Mouse (Mus musculus) forebrain, postnatal 0 days (tissue): ENCODE data around the gene Alg5. TPM values are rescaled to one million over a fixed set of nuclear protein-coding genes. Genes with fewer than 3 reads are reported as not detected.

ENCODE experiments used
- ATAC-seq: fragments of 200-750 bp; cut with Nextera tagmentation; 2 replicates; pipeline ENCODE4 v1.8.0; 2017; ENCODE audit warnings: mild to moderate bottlenecking, moderate library complexity
- DNase-seq: peaks from one replicate; pipeline ENCODE4 v3.0.0-alpha.2; 2015
- H3K27ac ChIP-seq: fragments of 300-500 bp; sonication (generic); 2 replicates; pipeline ENCODE4 v1.5.1; 2014; ENCODE audit warnings: low read depth, mild to moderate bottlenecking, antibody characterized with exemption, low read length, moderate library complexity, mixed read lengths
- H3K27me3 ChIP-seq: fragments of 300-500 bp; sonication (generic); 2 replicates; pipeline ENCODE4 v1.6.1; 2014; ENCODE audit warnings: mild to moderate bottlenecking, low read length, mixed read lengths; ENCODE audit not compliant: insufficient read depth
- H3K36me3 ChIP-seq: fragments of 300-500 bp; sonication (generic); 2 replicates; pipeline ENCODE4 v1.6.1; 2014; ENCODE audit warnings: mild to moderate bottlenecking, moderate library complexity; ENCODE audit not compliant: insufficient read depth
- H3K4me1 ChIP-seq: fragments of 300-500 bp; sonication (generic); 2 replicates; pipeline ENCODE4 v1.6.1; 2014; ENCODE audit warnings: antibody characterized with exemption; ENCODE audit not compliant: insufficient read depth
- H3K4me2 ChIP-seq: fragments of 300-500 bp; sonication (generic); 2 replicates; pipeline ENCODE4 v1.6.1; 2014; ENCODE audit warnings: low read depth, mild to moderate bottlenecking, moderate library complexity
- H3K4me3 ChIP-seq: fragments of 300-500 bp; sonication (generic); 2 replicates; pipeline ENCODE4 v1.5.1; 2014; ENCODE audit warnings: low read depth, low read length, mixed read lengths
- H3K9ac ChIP-seq: fragments of 300-500 bp; sonication (generic); 2 replicates; pipeline ENCODE4 v1.6.1; 2014; ENCODE audit warnings: mild to moderate bottlenecking
- H3K9me3 ChIP-seq: fragments of 300-500 bp; sonication (generic); 2 replicates; pipeline ENCODE4 v1.6.1; 2016; ENCODE audit warnings: low read length
- CTCF ChIP-seq: sonication (generic); IDR thresholded peaks from 2 replicates; pipeline ENCODE4 v1.5.1; 2016; ENCODE audit warnings: antibody characterized with exemption, control low read depth, low read depth
- WGBS: fragments of 180-500 bp; shearing (Covaris S2); extraction: QIAGEN DNeasy Blood & Tissue Kit; methylation state at CpG from one replicate; pipeline ENCODE4 v1.1.7; 2014; 5-methylcytosine and 5-hydroxymethylcytosine counted together
- polyA plus RNA-seq: library from polyadenylated mRNA; unstranded; fragments of >200 nt; fragmentation: Nextera tagmentation; extraction: Ambion mirVana; gene quantifications from 2 replicates; pipeline ENCODE4 v1.2.1, GENCODE M21; 2015
- total RNA-seq: library from RNA; depleted of rRNA; stranded (reverse); fragments of >200 nt; gene quantifications from 2 replicates; pipeline ENCODE4 v1.2.3, GENCODE M21; 2014; rRNA removed

Alg5 gene
- total and polyA plus RNA-seq, 2 experiments from 2014 or later = 24.8 to 74.7 TPM

DNA sequence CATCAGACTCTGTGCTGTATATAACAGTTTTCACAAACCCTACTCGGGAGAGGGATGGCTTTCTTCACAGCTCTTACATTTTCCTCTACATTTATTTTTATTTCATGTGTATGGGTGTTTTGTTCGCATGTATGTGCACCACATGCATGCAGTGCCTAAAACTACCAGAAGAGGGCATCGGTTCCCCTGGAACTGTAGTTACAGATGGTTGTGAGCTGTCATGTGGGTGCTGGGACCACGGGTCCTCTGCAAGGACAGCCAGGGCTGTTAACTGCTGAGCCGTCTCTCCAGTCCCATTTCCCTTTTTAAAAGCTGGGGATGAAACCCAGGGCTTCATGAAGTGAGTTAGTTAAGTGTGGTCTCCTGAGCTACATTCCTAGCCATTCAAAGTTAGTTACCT is 60.0 kb downstream of the Alg5 start:
- Histone ChIP-seq H3K27ac (no peak overlapping the region), H3K27me3 (no peaks in the 10 kb centered on the region), H3K36me3 (no peaks in the 10 kb centered on the region), H3K9me3 (no peaks in the 10 kb centered on the region), H3K4me1 (no peaks in the 10 kb centered on the region), H3K9ac (no peak overlapping the region), H3K4me3 (no peak overlapping the region), H3K4me2 (no peak overlapping the region)
- TF ChIP-seq CTCF = 0 out of 2 replicates have a peak, but pooled peaks have one; percentile 9
- ATAC-seq (no peak), DNase-seq (no peak)
- 95% methylated on average over 5 of the region's 5 CpGs for WGBS

DNA sequence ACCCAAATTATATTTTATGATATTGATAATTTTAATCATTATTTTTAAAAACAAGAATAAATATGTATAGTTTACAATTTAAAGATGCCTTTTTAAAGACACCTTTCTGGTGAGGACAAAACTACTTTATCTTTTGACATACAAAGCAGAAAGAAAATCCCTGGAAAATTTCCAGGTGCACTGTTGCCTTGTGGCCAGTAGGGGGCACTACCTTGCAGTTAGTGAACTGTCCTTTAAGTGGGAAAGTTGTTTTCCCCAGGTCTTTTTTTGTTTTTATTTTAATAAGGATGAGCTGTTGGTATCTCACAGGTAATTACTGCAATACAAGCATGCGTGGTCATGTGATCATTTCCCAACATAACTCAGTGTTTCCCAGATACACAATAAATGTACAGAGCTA is 60.5 kb downstream of the Alg5 start:
- no peak overlapping the region for H3K27ac ChIP-seq
- H3K4me2 ChIP-seq = no peak overlapping the region
- peak; percentile 16 for DNase-seq
- no peaks in the 10 kb centered on the region for H3K36me3 ChIP-seq
- H3K4me3 ChIP-seq = no peak overlapping the region
- H3K27me3 ChIP-seq = no peaks in the 10 kb centered on the region
- H3K4me1 ChIP-seq = no peaks in the 10 kb centered on the region
- 89% methylated on average over 1 of the region's 1 CpGs for WGBS
- peak; percentile 45 for TF ChIP-seq CTCF
- no peak overlapping the region for H3K9ac ChIP-seq
- H3K9me3 ChIP-seq = no peaks in the 10 kb centered on the region
- ATAC-seq = no peak

DNA sequence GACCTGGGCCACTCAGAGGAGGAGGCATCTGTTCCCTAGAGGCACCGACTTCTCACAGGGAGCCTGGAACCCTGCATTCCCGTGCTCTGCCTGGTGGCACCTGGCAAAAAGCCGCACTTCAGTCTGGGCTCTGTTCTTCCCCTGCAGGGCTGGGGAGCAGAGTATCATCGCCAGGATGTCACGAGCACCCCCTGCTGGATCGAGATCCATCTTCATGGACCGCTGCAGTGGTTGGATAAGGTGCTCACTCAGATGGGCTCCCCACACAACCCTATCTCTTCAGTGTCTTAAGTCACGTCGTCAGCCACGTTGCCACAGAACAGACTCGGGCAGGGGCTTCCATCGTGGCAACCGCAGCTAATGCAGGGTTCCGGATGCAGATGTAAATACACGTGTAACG is 61.9 kb downstream of the Alg5 start:
- no peak overlapping the region for H3K4me3 ChIP-seq
- no peak overlapping the region for H3K27ac ChIP-seq
- DNase-seq = peak; percentile 48
- no peaks in the 10 kb centered on the region for H3K36me3 ChIP-seq
- WGBS = 42% methylated on average over 16 of the region's 16 CpGs
- peak; percentile 62 for TF ChIP-seq CTCF
- H3K27me3 ChIP-seq = no peaks in the 10 kb centered on the region
- ATAC-seq = peak; percentile 74
- no peaks in the 10 kb centered on the region for H3K4me1 ChIP-seq
- H3K4me2 ChIP-seq = no peak overlapping the region
- no peak overlapping the region for H3K9ac ChIP-seq
- H3K9me3 ChIP-seq = no peaks in the 10 kb centered on the region

Other genes with a start within 250 kb of the Alg5 start
- gene Supt20, start 42.7 kb upstream of the Alg5 start, total RNA-seq = 45.9 and 50.7 TPM in 2 replicates
- 41.2 and 53.1 TPM in 2 replicates for gene Supt20, start 42.7 kb upstream of the Alg5 start, polyA plus RNA-seq
- gene Gm21958, start 21.2 kb upstream of the Alg5 start, total RNA-seq = not detected in 2 replicates
- 0.25 and 0.31 TPM in 2 replicates for gene Gm21958, start 21.2 kb upstream of the Alg5 start, polyA plus RNA-seq
- 39.8 and 56.4 TPM in 2 replicates for gene Exosc8, start 146 bp upstream of the Alg5 start, total RNA-seq
- gene Exosc8, start 146 bp upstream of the Alg5 start, polyA plus RNA-seq = 72.6 and 80.7 TPM in 2 replicates
- gene Smad9, start 20.0 kb downstream of the Alg5 start, total RNA-seq = 1.6 and 2.7 TPM in 2 replicates
- gene Smad9, start 20.0 kb downstream of the Alg5 start, polyA plus RNA-seq = 0.21 and 0.35 TPM in 2 replicates
- gene Rfxap, start 72.3 kb downstream of the Alg5 start, total RNA-seq = 49.7 and 52.3 TPM in 2 replicates
- 44.1 and 52.3 TPM in 2 replicates for gene Rfxap, start 72.3 kb downstream of the Alg5 start, polyA plus RNA-seq
- gene Sertm1, start 180.3 kb downstream of the Alg5 start, total RNA-seq = 36.2 and 46.3 TPM in 2 replicates
- 3.8 and 4.5 TPM in 2 replicates for gene Sertm1, start 180.3 kb downstream of the Alg5 start, polyA plus RNA-seq